Mouse (Mus musculus): ENCODE measurements around the gene Selenoi.

The Selenoi gene

GRCm38 (mm10) chr5:30240552-30240951 is 8.2 kb downstream of the Selenoi start:
- no peak for DNase-seq

- no peak for DNase-seq
Observed at GRCm38 (mm10) chr5:30242410-30242809, 10.0 kb downstream of the Selenoi start.

- DNase-seq, result no peak
Observed at GRCm38 (mm10) chr5:30243741-30244140, 11.4 kb downstream of the Selenoi start.

GRCm38 (mm10) chr5:30245861-30246416 is 13.6 kb downstream of the Selenoi start:
- DNase-seq, result no peak

- no peak for DNase-seq
Observed at GRCm38 (mm10) chr5:30247666-30248065, 15.3 kb downstream of the Selenoi start.

GRCm38 (mm10) chr5:30255567-30256354 is 23.4 kb downstream of the Selenoi start:
- DNase-seq, result no peak

GRCm38 (mm10) chr5:30258776-30259175 is 26.4 kb downstream of the Selenoi start:
- peak; percentile 70 for DNase-seq

- no peak for DNase-seq
Observed at GRCm38 (mm10) chr5:30270571-30271190, 38.3 kb downstream of the Selenoi start.

GRCm38 (mm10) chr5:30271599-30272281 is 39.4 kb downstream of the Selenoi start:
- DNase-seq, result no peak

GRCm38 (mm10) chr5:30276361-30276760 is 44.0 kb downstream of the Selenoi start:
- DNase-seq, result peak; percentile 43

- no peak for DNase-seq
Observed at GRCm38 (mm10) chr5:30278952-30279351, 46.6 kb downstream of the Selenoi start.

- DNase-seq, result no peak
Observed at GRCm38 (mm10) chr5:30279446-30279845, 47.1 kb downstream of the Selenoi start.

GRCm38 (mm10) chr5:30280864-30281263 is 48.5 kb downstream of the Selenoi start:
- DNase-seq, result no peak

- peak; percentile 40 for DNase-seq
Observed at GRCm38 (mm10) chr5:30281291-30281732, 48.9 kb downstream of the Selenoi start, which contains the start of gene Drc1. Gene Drc1 (plus strand): TSS chr5:30281388.

- no peak for DNase-seq
Observed at GRCm38 (mm10) chr5:30285944-30286799, 53.8 kb downstream of the Selenoi start.

GRCm38 (mm10) chr5:30287106-30287882 is 54.9 kb downstream of the Selenoi start:
- DNase-seq, result no peak
